Mouse (Mus musculus): ENCODE data around the gene Grin3b. TPM values are rescaled to one million over a fixed set of nuclear protein-coding genes. Genes with fewer than 3 reads are reported as not detected.

Grin3b gene
- polyA plus RNA-seq, 1 experiment: not detected

DNA sequence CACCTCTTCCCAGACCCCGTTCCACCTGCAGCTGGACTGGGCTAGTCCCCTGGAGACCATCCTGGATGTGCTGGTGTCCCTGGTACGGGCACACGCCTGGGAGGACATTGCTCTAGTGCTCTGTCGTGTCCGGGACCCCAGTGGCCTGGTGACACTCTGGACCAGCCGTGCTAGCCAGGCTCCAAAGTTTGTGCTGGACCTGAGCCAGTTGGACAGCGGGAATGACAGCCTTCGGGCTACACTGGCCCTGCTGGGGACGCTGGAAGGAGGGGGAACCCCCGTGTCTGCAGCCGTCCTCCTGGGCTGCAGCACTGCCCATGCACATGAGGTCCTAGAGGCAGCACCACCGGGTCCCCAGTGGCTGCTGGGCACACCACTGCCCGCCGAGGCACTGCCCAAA lies 2.3 kb downstream of the Grin3b start:
- Histone ChIP-seq H3K27ac (replicated peaks; ENCODE audit: low read depth, low read length) (no peak overlapping the region), H3K4me3 (ENCODE audit: insufficient read depth, low read depth, low read length) (no peak overlapping the region), H3K4me1 (ENCODE audit: control insufficient read depth, insufficient read depth, insufficient read length, low read length) (no peaks in the 10 kb centered on the region)

GRCm38 (mm10) chr10:79974087-79974486 lies 3.6 kb downstream of the Grin3b start:
- Histone ChIP-seq H3K4me3 (ENCODE audit: insufficient read depth, low read depth, low read length) (no peak overlapping the region), H3K27ac (replicated peaks; ENCODE audit: low read depth, low read length) (no peak overlapping the region), H3K4me1 (ENCODE audit: control insufficient read depth, insufficient read depth, insufficient read length, low read length) (no peaks in the 10 kb centered on the region)

DNA sequence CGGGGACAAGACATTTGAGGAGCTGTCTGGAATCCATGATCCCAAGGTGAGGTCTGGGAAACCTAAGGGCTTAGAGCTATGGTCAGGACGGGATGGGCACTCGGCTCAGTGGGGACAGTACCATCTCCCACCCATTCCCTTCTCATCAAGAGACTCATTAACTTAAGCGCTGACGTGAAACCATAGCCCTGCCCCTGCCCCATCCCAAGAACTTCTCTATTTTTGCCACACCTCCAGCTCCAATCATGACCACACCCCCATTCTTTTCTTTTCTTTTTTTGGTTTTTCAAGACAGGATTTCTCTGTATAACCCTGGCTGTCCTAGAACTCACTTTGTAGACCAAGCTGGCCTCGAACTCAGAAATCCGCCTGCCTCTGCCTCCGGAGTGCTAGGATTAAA lies 4.2 kb downstream of the Grin3b start:
- H3K27ac ChIP-seq (replicated peaks; ENCODE audit: low read depth, low read length): no peak overlapping the region
- H3K4me3 ChIP-seq (ENCODE audit: insufficient read depth, low read depth, low read length): no peak overlapping the region
- H3K4me1 ChIP-seq (ENCODE audit: control insufficient read depth, insufficient read depth, insufficient read length, low read length): peaks cover under 1% of the 10 kb centered on the region; the same call in 1 of the 2 replicates

DNA sequence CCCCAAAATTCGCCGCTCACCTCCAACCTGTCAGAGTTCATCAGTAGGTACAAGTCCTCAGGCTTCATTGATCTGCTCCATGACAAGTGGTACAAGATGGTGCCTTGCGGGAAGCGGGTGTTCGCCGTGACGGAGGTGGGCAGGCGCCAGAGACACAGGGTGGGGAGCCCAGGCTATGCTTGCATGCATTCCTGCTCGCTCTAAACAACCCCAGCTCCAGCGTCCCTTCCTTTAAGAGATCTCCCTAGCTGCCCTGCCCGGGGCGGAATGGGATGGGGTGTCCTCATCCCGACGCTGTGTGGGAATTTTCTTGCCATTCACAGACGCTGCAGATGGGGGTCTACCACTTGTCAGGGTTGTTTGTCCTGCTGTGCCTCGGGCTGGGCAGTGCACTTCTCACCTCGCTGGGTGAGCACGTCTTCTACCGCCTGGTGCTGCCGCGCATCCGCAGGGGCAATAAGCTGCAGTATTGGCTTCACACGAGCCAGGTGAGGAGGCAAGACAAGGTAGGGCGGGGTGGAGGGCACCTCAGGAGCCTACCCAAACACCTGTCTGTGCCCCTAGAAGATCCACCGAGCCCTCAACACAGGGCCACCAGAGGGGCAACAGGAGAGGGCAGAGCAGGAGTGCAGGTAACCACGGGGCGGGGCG lies 5.7 kb downstream of the Grin3b start:
- Histone ChIP-seq H3K27ac (replicated peaks; ENCODE audit: low read depth, low read length) (no peak overlapping the region), H3K4me1 (ENCODE audit: control insufficient read depth, insufficient read depth, insufficient read length, low read length) (peaks cover 5% of the 10 kb centered on the region), H3K4me3 (ENCODE audit: insufficient read depth, low read depth, low read length) (no peak overlapping the region)

DNA sequence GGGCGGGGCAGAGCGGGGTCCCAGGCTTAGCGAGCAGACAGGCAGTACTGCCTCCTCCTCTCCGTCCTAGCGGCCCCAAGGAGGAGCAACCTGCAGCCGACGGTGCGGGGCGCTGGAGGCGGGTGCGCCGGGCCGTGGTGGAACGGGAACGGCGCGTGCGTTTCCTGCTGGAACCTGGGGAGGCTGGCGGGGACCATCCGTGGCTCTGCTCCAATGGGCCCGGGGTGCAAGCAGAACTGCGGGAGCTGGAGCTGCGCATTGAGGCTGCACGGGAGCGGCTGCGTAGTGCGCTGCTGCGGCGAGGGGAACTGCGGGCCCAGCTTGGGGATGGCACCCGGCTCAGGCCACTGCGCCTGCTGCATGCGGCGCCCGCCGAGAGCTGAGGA lies 6.2 kb downstream of the Grin3b start:
- Histone ChIP-seq H3K27ac (replicated peaks; ENCODE audit: low read depth, low read length) (no peak overlapping the region), H3K4me3 (ENCODE audit: insufficient read depth, low read depth, low read length) (no peak overlapping the region), H3K4me1 (ENCODE audit: control insufficient read depth, insufficient read depth, insufficient read length, low read length) (peaks cover 10% of the 10 kb centered on the region)

GRCm38 (mm10) chr10:79977324-79977723 lies 6.8 kb downstream of the Grin3b start:
- Histone ChIP-seq H3K4me1 (ENCODE audit: control insufficient read depth, insufficient read depth, insufficient read length, low read length) (peaks cover 12% of the 10 kb centered on the region), H3K4me3 (ENCODE audit: insufficient read depth, low read depth, low read length) (no peak overlapping the region)

DNA sequence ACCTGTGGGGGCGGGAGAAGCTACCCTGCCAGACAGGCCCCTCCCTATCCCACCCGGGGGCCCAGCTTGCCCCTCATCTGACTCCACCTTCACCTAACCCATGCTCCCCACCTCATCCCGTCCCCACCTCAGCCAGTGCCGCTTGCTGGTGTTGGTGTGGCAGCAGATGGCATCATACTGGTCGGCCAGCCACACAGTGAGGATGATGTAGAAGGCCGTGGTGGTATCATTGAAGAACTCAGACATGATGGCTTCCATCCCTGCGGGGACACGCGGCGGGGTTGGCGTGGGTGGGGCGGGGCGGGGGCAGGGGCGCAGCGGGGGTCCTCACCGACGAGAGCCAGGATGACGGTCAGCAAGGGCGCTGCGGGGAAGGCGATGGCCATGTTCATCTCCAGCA lies 7.5 kb downstream of the Grin3b start:
- H3K27ac ChIP-seq (replicated peaks; ENCODE audit: low read depth, low read length): no peak overlapping the region
- H3K4me3 ChIP-seq (ENCODE audit: insufficient read depth, low read depth, low read length): no peak overlapping the region
- H3K4me1 ChIP-seq (ENCODE audit: control insufficient read depth, insufficient read depth, insufficient read length, low read length): peaks cover 20% of the 10 kb centered on the region

More at GRCm38 (mm10) chr10:79977324-79977723, 6.8 kb downstream of the Grin3b start:
- no peak overlapping the region for H3K27ac ChIP-seq (replicated peaks; ENCODE audit: low read depth, low read length)

GRCm38 (mm10) chr10:79979401-79980155 lies 9.1 kb downstream of the Grin3b start:
- Histone ChIP-seq H3K4me3 (ENCODE audit: insufficient read depth, low read depth, low read length) (no peak overlapping the region), H3K4me1 (ENCODE audit: control insufficient read depth, insufficient read depth, insufficient read length, low read length) (peaks cover 21% of the 10 kb centered on the region), H3K27ac (replicated peaks; ENCODE audit: low read depth, low read length) (no peak overlapping the region)

GRCm38 (mm10) chr10:79983205-79983604 lies 12.7 kb downstream of the Grin3b start:
- Histone ChIP-seq H3K4me3 (ENCODE audit: insufficient read depth, low read depth, low read length) (peak overlapping the region; percentile 92), H3K27ac (replicated peaks; ENCODE audit: low read depth, low read length) (peak overlapping the region; percentile 84), H3K4me1 (ENCODE audit: control insufficient read depth, insufficient read depth, insufficient read length, low read length) (peaks cover 32% of the 10 kb centered on the region)

GRCm38 (mm10) chr10:79983670-79984069 lies 13.2 kb downstream of the Grin3b start:
- Histone ChIP-seq H3K27ac (replicated peaks; ENCODE audit: low read depth, low read length) (peak overlapping the region; percentile 84), H3K4me3 (ENCODE audit: insufficient read depth, low read depth, low read length) (peak overlapping the region; percentile 92), H3K4me1 (ENCODE audit: control insufficient read depth, insufficient read depth, insufficient read length, low read length) (peaks cover 32% of the 10 kb centered on the region)

DNA sequence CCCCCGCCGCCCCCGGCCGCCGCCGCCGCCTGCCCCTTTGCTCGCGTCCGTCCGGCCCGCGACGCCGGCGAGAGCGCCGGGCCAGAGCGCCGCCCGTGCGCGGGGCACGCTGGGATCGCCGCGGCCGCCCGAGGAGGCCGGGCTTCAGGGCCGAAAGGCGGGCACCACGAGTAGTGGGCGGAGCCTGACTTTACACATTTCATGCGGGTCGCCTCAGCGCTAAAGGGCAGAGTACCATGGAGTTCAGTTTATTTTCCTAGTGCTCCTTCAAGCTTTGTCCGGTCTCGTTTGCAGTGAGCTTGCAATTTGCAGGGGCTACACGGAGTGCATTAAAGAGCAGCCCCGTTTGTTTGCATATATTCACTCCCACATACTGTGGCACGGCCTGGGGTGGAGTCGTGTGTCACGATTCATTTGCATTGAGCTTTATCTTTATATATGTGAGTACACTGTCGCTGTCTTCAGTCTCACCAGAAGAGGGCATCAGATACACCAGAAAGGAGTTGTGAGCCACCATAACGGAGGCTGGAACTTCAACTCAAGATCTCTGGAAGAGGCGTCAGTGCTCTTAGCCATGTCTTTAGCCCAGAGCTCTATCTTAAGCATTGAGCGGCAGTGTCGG lies 13.8 kb downstream of the Grin3b start, which contains the start of gene Tmem259:
Gene Tmem259 (minus strand): TSS at position 136 of the 622 bp plus-strand sequence.
- peak within 1 kb of the TSS; percentile 84 for H3K27ac ChIP-seq (replicated peaks; ENCODE audit: low read depth, low read length)
- peaks cover 32% of the 10 kb centered on the region for H3K4me1 ChIP-seq (ENCODE audit: control insufficient read depth, insufficient read depth, insufficient read length, low read length)
- peak within 1 kb of the TSS; percentile 92 for H3K4me3 ChIP-seq (ENCODE audit: insufficient read depth, low read depth, low read length)

DNA sequence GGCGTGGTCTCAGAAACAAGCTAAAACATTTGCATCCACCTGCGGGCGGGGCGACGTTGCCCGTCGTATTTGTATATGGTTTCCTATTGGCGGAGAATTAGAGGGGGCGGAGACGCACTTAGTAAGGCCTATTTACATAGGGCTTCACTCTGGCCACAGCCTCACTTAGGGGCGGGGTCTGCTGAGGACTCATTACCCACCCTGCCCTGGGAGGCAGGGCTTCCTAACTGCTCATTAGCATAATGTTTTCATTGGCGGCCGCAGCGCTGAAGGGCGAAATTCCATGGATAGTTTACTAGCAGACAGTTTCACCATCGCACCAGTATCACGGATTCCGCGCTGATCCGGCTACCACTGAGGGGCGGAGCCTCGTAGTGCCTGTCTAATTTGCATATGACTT lies 14.4 kb downstream of the Grin3b start:
- Histone ChIP-seq H3K27ac (replicated peaks; ENCODE audit: low read depth, low read length) (peak overlapping the region; percentile 63), H3K4me1 (ENCODE audit: control insufficient read depth, insufficient read depth, insufficient read length, low read length) (peaks cover 30% of the 10 kb centered on the region)

DNA sequence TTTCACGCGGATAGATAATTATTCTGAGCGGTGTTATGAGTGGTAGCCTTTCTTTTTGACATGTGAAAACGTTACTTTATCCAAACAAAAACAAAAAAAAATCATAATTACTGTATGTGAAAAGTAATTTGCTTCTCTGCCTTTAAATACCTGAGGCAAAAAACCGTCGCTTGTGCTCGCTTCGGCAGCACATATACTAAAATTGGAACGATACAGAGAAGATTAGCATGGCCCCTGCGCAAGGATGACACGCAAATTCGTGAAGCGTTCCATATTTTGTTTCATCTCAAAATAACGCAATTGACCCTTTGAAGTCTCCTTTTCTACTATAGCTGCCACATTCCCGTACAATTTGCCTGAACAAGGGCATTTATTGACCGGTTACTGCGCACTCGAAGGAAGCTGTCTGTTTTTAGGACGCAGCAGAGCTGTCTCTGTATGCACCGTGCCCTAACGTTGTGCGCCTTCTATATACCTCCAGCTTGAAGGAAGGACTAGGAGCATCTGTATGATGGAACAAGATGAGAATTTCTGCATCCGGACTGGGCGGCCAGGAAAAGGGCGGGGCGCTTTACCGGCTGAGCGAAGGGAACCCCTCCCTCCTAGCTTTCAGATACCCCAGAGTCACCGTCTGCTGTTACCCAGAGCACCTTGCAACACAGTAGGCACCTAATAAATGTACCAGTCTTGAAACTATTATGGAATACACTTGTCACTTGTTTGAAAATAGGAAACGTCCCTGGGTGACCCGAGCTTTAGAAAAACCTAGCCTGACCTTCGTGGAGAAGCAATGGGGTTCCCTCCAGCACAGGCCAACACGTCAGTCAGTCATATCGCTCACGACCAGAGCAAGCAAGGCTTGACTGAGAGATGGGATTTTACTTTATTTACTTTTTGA lies 15.1 kb downstream of the Grin3b start:
- Histone ChIP-seq H3K4me1 (ENCODE audit: control insufficient read depth, insufficient read depth, insufficient read length, low read length) (peaks cover 26% of the 10 kb centered on the region), H3K27ac (replicated peaks; ENCODE audit: low read depth, low read length) (peak overlapping the region; percentile 78)

More for the DNA sequence above, 14.4 kb downstream of the Grin3b start:
- H3K4me3 ChIP-seq (ENCODE audit: insufficient read depth, low read depth, low read length): peak overlapping the region; percentile 70

GRCm38 (mm10) chr10:79986232-79986878 lies 15.8 kb downstream of the Grin3b start:
- Histone ChIP-seq H3K4me1 (ENCODE audit: control insufficient read depth, insufficient read depth, insufficient read length, low read length) (peaks cover 25% of the 10 kb centered on the region), H3K4me3 (ENCODE audit: insufficient read depth, low read depth, low read length) (peak overlapping the region; percentile 52), H3K27ac (replicated peaks; ENCODE audit: low read depth, low read length) (peak overlapping the region; percentile 78)

More for the DNA sequence above, 15.1 kb downstream of the Grin3b start:
- peak overlapping the region; percentile 55 for H3K4me3 ChIP-seq (ENCODE audit: insufficient read depth, low read depth, low read length)
